Mouse (Mus musculus): Measurements from ENCODE around the gene Pom121. TPM values are rescaled to one million over a fixed set of nuclear protein-coding genes. Genes with fewer than 3 reads are reported as not detected.

The Pom121 gene
- total RNA-seq, 2 experiments from 2014 or later: 7.5 to 9.3 TPM

Small RNAs within 50 kb of the gene (microRNA-seq; reads per million reads assigned to microRNA genes)
- gene Mir7033: 0 reads per million in 2 experiments

Other genes starting within 250 kb of the Pom121 start
- gene Tbl2, start 244.9 kb downstream of the Pom121 start, total RNA-seq (2021): 1 to 10 TPM; 9.7 to 9.8 TPM
- 10 to 100 TPM; 23.6 to 26.9 TPM for gene Bcl7b, start 226.3 kb downstream of the Pom121 start, total RNA-seq (2021)
- gene Baz1b, start 207.3 kb downstream of the Pom121 start, total RNA-seq (2021): 10 to 100 TPM; 26.1 to 26.3 TPM
- 10 to 100 TPM; 19.1 to 27.1 TPM for gene Fzd9, start 143.3 kb downstream of the Pom121 start, total RNA-seq (2021)
- not detected for gene Fkbp6, start 44.5 kb downstream of the Pom121 start, total RNA-seq (2021)
- not detected for gene Trim50, start 41.3 kb downstream of the Pom121 start, total RNA-seq (2021)
- 1 to 10 TPM; 7.5 to 9.2 TPM for gene Nsun5, start 24.6 kb downstream of the Pom121 start, total RNA-seq (2021)
- 10 to 100 TPM; 23.5 to 25.4 TPM for gene Hip1, start 150.6 kb upstream of the Pom121 start, total RNA-seq (2021)
- not detected for gene Ccl26, start 169.0 kb upstream of the Pom121 start, total RNA-seq (2021)
- 1 to 10 TPM in 1 of 2 experiments, under 1 TPM in 1; 0.44 to 1.5 TPM for gene Ccl24, start 178.5 kb upstream of the Pom121 start, total RNA-seq (2021)
- gene Rhbdd2, start 238.1 kb upstream of the Pom121 start, total RNA-seq (2021): 10 to 100 TPM in 1 of 2 experiments, 1 to 10 TPM in 1; 9.8 to 12.8 TPM